Mouse (Mus musculus): ENCODE data around the gene Hist1h3f.
"Not testable (repeated sequence)": the region's sequence is repeated elsewhere in the genome, so short reads cannot be mapped to it uniquely, and the experiment has no call there.

GRCm38 (mm10) chr13:23539821-23540220 lies 4.0 kb upstream of the Hist1h3f start:
- TF ChIP-seq CTCF (conservative IDR thresholded peaks at IDR 0.05; ENCODE audit: insufficient read depth, insufficient read length, low read depth, low read length); POLR2A (IDR thresholded peaks at IDR 0.05; ENCODE audit: low read depth, low read length): not testable (repeated sequence)
